Mouse (Mus musculus) left cerebral cortex, postnatal 4 days (tissue): ENCODE measurements around the gene Hist1h3b. TPM values are rescaled to one million over a fixed set of nuclear protein-coding genes. Genes with fewer than 3 reads are reported as not detected.
"Not testable (repeated sequence)": the region's sequence is repeated elsewhere in the genome, so short reads cannot be mapped to it uniquely, and the experiment has no call there.

Experiments
- DNase-seq: peaks from one replicate; pipeline ENCODE4 v3.0.0-alpha.2; 2022
- intact Hi-C: fragments of 180-260 bp; cut with DNase I; formaldehyde crosslinking; loops from one replicate; pipeline ENCODE4 v1.15.1; 2025
- total RNA-seq, 2 experiments: library from RNA; stranded (reverse); gene quantifications; 2 replicates each; pipeline ENCODE4 v1.2.3; 2021

Gene Hist1h3b
- total RNA-seq, 2 experiments from 2014 or later: 95.4 to 102 TPM

- DNase-seq: no peak
- intact Hi-C loops: loop anchor here (10.0 kb wide), 1 partner anchor 188 kb away; the partner anchor contains the start of gene Hist1h3e
Observed at GRCm38 (mm10) chr13:23752742-23753172, 690 bp downstream of the Hist1h3b start.

GRCm38 (mm10) chr13:23753314-23754078 is 1.4 kb downstream of the Hist1h3b start:
- no peak for DNase-seq
- intact Hi-C loops: loop anchor here (10.0 kb wide), 1 partner anchor 189 kb away; the partner anchor contains the start of gene Hist1h3e

GRCm38 (mm10) chr13:23755000-23755399 is 2.9 kb downstream of the Hist1h3b start:
- intact Hi-C loops: loop anchor here (10.0 kb wide), 1 partner anchor 190 kb away; the partner anchor contains the start of gene Hist1h3e
- DNase-seq: no peak

- intact Hi-C loops: loop anchor here (10.0 kb wide), 1 partner anchor 192 kb away; the partner anchor contains the start of gene Hist1h3e
- peak; percentile 84 for DNase-seq
Observed at GRCm38 (mm10) chr13:23756790-23757189, 4.7 kb downstream of the Hist1h3b start, which contains the start of gene Hist1h4b. Hist1h4b (plus strand) TSS chr13:23757013.

- intact Hi-C loops: loop anchor here (10.0 kb wide), 1 partner anchor 192 kb away; the partner anchor contains the start of gene Hist1h3e
- DNase-seq: no peak
Observed at GRCm38 (mm10) chr13:23757211-23757773, 5.2 kb downstream of the Hist1h3b start.

GRCm38 (mm10) chr13:23757921-23758320 is 5.9 kb downstream of the Hist1h3b start:
- no peak for DNase-seq
- intact Hi-C loops: loop anchor here (10.0 kb wide), 1 partner anchor 193 kb away; the partner anchor contains the start of gene Hist1h3e

- no peak for DNase-seq
- intact Hi-C loops: loop anchor here (10.0 kb wide), 1 partner anchor 195 kb away; the partner anchor contains the start of gene Hist1h3e
Observed at GRCm38 (mm10) chr13:23759251-23759771, 7.2 kb downstream of the Hist1h3b start.

GRCm38 (mm10) chr13:23759916-23760239 is 7.8 kb downstream of the Hist1h3b start:
- intact Hi-C loops: loop anchor here (10.0 kb wide), 1 partner anchor 195 kb away; the partner anchor contains the start of gene Hist1h3e
- no peak for DNase-seq

GRCm38 (mm10) chr13:23760240-23760971 is 8.3 kb downstream of the Hist1h3b start:
- intact Hi-C loops: no loop called here

GRCm38 (mm10) chr13:23760972-23761864 is 9.2 kb downstream of the Hist1h3b start, which contains the start of gene Hist1h4a:
Hist1h4a (minus strand) TSS chr13:23761230.
- intact Hi-C loops: no loop called here

More at GRCm38 (mm10) chr13:23760240-23760971, 8.3 kb downstream of the Hist1h3b start:
- peak; percentile 48 for DNase-seq

GRCm38 (mm10) chr13:23761871-23762821 is 10.1 kb downstream of the Hist1h3b start, which contains the start of gene Hist1h3a:
Hist1h3a (minus strand) TSS chr13:23762386.
- intact Hi-C loops: not testable (repeated sequence)

More at GRCm38 (mm10) chr13:23760972-23761864, 9.2 kb downstream of the Hist1h3b start, which contains the start of gene Hist1h4a:
- peak; percentile 100 for DNase-seq

GRCm38 (mm10) chr13:23763242-23763585 is 11.1 kb downstream of the Hist1h3b start:
- intact Hi-C loops: no loop called here
- no peak for DNase-seq

More at GRCm38 (mm10) chr13:23761871-23762821, 10.1 kb downstream of the Hist1h3b start, which contains the start of gene Hist1h3a:
- DNase-seq: peak; percentile 54

GRCm38 (mm10) chr13:23763586-23764323 is 11.7 kb downstream of the Hist1h3b start, which contains the start of gene Hist1h1a:
Hist1h1a (plus strand) TSS chr13:23763666.
- intact Hi-C loops: no loop called here
- DNase-seq: peak; percentile 86

- DNase-seq: no peak
- intact Hi-C loops: no loop called here
Observed at GRCm38 (mm10) chr13:23764324-23765171, 12.5 kb downstream of the Hist1h3b start.

GRCm38 (mm10) chr13:23765172-23765513 is 13.1 kb downstream of the Hist1h3b start:
- intact Hi-C loops: no loop called here
- no peak for DNase-seq

- no peak for DNase-seq
- intact Hi-C loops: no loop called here
Observed at GRCm38 (mm10) chr13:23766772-23767171, 14.7 kb downstream of the Hist1h3b start.
